Mouse (Mus musculus) forebrain, embryonic 12.5 days (tissue): ENCODE results near the gene Carm1. TPM values are rescaled to one million over a fixed set of nuclear protein-coding genes. Genes with fewer than 3 reads are reported as not detected.

Experiments
- ATAC-seq: fragments of 200-750 bp; cut with Nextera tagmentation; 2 replicates; pipeline ENCODE4 v1.8.0; 2017; ENCODE audit warnings: moderate TSS enrichment; ENCODE audit not compliant: low FRiP score
- H3K27ac ChIP-seq: fragments of 300-500 bp; sonication (generic); 2 replicates; pipeline ENCODE4 v1.5.1; 2016; ENCODE audit warnings: mild to moderate bottlenecking
- H3K27me3 ChIP-seq: fragments of 300-500 bp; sonication (generic); 2 replicates; pipeline ENCODE4 v1.6.1; 2016; ENCODE audit warnings: mild to moderate bottlenecking
- H3K36me3 ChIP-seq: fragments of 300-500 bp; sonication (generic); replicated peaks from 2 replicates; pipeline ENCODE4 v1.6.1; 2016; ENCODE audit warnings: mild to moderate bottlenecking
- H3K4me1 ChIP-seq: fragments of 300-500 bp; sonication (generic); 2 replicates; pipeline ENCODE4 v1.6.1; 2016
- H3K4me2 ChIP-seq: fragments of 300-500 bp; sonication (generic); 2 replicates; pipeline ENCODE4 v1.6.1; 2016; ENCODE audit warnings: mild to moderate bottlenecking, moderate library complexity
- H3K4me3 ChIP-seq: fragments of 300-500 bp; sonication (generic); replicated peaks from 2 replicates; pipeline ENCODE4 v1.5.1; 2016; ENCODE audit warnings: mild to moderate bottlenecking
- H3K9ac ChIP-seq: fragments of 300-500 bp; sonication (generic); 2 replicates; pipeline ENCODE4 v1.6.1; 2016; ENCODE audit warnings: mild to moderate bottlenecking
- H3K9me3 ChIP-seq: fragments of 300-500 bp; sonication (generic); 2 replicates; pipeline ENCODE4 v1.6.1; 2016
- WGBS: fragments of 180-500 bp; shearing (Covaris S2); methylation state at CpG from one replicate; pipeline ENCODE4 v1.1.7; 2016; 5-methylcytosine and 5-hydroxymethylcytosine counted together
- polyA plus RNA-seq: library from polyadenylated mRNA; unstranded; fragments of >200 nt; fragmentation: Nextera tagmentation; extraction: Ambion mirVana; gene quantifications from 2 replicates; pipeline ENCODE4 v1.2.1, GENCODE M21; 2016

Carm1 gene
- polyA plus RNA-seq, 1 experiment from 2014 or later: 62.5 TPM

DNA sequence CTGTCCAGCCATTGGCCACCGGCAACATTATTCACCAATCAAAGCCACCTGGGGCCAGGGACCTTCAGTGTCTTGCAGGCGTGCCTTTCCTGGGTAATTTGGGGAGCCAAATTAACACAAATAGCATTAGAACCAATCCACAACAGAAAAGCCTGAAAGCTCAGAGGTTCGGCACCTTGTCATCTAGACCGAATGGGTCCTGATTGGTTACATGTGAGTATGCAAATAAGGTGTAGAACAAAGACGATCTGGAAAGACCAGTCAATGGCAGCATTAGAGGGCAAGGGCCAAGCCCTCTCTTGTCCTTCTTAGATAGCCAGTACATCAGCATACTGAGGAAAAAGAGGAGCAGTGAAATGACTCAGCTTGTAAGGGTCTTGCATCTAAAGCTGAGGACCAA, 59.2 kb downstream of the Carm1 start:
- peaks cover 2% of the 10 kb centered on the region; the same call in 1 of the 2 replicates for H3K4me1 ChIP-seq
- no peaks in the 10 kb centered on the region for H3K36me3 ChIP-seq
- H3K9ac ChIP-seq: no peak overlapping the region
- no peaks in the 10 kb centered on the region for H3K27me3 ChIP-seq
- H3K27ac ChIP-seq: no peak overlapping the region
- no peaks in the 10 kb centered on the region for H3K9me3 ChIP-seq
- no peak for ATAC-seq
- no peak overlapping the region for H3K4me3 ChIP-seq
- no peak overlapping the region for H3K4me2 ChIP-seq
- WGBS: 66% methylated on average over 5 of the region's 5 CpGs

DNA sequence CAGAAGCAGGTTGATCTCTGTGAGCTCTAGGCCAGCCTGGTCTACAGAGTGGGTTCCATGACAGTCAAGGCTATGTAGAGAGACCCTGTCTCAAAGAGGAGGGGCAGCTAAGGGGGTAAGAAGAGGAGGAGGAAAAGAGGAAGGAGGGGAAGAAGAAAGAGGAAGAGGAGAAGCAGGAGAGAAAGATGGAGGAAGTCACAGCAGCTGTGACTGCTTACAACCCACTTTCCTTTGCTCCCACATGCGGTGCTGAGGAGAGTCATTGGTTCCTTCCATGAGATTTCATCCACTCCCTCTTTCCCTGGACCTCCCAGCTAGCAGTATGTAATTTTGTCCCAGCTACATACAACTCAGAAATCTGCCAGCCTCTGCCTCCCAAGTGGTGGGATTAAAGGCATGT, 60.0 kb downstream of the Carm1 start:
- WGBS: 100% methylated on average over 1 of the region's 1 CpGs
- Histone ChIP-seq H3K27me3 (no peaks in the 10 kb centered on the region), H3K4me2 (no peak overlapping the region), H3K27ac (no peak overlapping the region), H3K4me1 (peaks cover 2% of the 10 kb centered on the region; the same call in 1 of the 2 replicates), H3K9ac (no peak overlapping the region), H3K36me3 (no peaks in the 10 kb centered on the region), H3K9me3 (no peaks in the 10 kb centered on the region), H3K4me3 (no peak overlapping the region)
- no peak for ATAC-seq

DNA sequence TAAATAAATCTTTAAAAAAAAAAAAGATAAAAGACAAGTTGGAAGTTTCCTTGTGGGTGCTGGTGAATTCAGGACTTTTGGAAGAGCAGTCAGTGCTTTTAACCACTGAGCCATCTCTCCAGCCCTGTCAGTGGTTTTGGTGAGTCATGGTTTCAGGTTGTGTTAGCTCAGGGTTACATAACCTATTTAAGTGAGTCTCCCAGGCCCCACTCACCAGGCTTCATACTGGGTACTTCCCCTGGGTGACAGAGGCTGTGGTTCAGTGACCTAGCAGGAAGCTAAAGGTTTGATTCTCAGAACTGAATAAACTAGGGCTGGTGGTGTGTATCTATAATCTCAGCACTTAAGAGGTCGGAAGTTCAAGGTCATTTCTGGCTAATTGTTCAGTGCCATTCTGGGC, 63.2 kb downstream of the Carm1 start:
- Histone ChIP-seq H3K9me3 (no peaks in the 10 kb centered on the region), H3K27ac (no peak overlapping the region), H3K4me1 (peaks cover 4% of the 10 kb centered on the region; the same call in 1 of the 2 replicates), H3K27me3 (no peaks in the 10 kb centered on the region), H3K4me2 (no peak overlapping the region), H3K4me3 (no peak overlapping the region), H3K9ac (no peak overlapping the region), H3K36me3 (no peaks in the 10 kb centered on the region)
- ATAC-seq: no peak
- WGBS: 84% methylated on average over 1 of the region's 1 CpGs

DNA sequence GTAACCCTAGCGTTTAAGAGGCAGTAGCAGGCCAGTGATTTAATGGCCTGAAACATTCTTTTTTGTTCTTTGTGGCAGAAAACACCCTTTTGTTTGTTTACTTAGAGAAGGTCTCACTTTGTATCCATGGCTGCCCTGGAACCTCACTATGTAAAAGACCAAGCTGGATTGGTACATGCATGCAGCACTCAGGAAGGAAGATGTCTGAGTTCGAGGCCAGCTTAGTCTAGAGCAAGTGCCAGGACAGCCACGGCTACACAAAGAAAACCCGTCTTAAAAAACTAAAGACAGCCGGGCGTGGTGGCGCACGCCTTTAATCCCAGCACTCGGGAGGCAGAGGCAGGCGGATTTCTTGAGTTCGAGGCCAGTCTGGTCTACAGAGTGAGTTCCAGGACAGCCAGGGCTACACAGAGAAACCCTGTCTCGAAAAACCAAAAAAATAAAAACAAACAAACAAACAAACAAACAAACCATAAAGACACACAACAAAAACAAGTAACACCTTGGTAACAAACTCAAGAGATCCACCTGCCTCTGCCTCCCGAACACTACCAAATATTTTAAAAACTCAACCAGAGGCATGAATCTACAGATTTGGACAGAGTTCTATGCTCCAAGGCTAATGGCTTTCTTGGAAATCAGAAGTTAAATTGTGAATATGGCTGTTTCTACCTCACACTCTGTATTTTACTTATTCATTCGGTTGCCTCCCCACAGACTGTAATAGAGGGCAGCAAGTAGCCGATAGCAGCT, 68.3 kb downstream of the Carm1 start:
- H3K36me3 ChIP-seq: peaks cover 7% of the 10 kb centered on the region
- H3K4me2 ChIP-seq: peak overlapping the region; percentile 59
- H3K27me3 ChIP-seq: no peaks in the 10 kb centered on the region
- no peaks in the 10 kb centered on the region for H3K9me3 ChIP-seq
- peak overlapping the region; percentile 98 for H3K27ac ChIP-seq
- ATAC-seq: no peak; the same call in 1 of the 2 replicates
- WGBS: 81% methylated on average over 15 of the region's 15 CpGs
- peaks cover 30% of the 10 kb centered on the region for H3K4me1 ChIP-seq
- H3K4me3 ChIP-seq: peak overlapping the region; percentile 73
- peak overlapping the region; percentile 78 for H3K9ac ChIP-seq

DNA sequence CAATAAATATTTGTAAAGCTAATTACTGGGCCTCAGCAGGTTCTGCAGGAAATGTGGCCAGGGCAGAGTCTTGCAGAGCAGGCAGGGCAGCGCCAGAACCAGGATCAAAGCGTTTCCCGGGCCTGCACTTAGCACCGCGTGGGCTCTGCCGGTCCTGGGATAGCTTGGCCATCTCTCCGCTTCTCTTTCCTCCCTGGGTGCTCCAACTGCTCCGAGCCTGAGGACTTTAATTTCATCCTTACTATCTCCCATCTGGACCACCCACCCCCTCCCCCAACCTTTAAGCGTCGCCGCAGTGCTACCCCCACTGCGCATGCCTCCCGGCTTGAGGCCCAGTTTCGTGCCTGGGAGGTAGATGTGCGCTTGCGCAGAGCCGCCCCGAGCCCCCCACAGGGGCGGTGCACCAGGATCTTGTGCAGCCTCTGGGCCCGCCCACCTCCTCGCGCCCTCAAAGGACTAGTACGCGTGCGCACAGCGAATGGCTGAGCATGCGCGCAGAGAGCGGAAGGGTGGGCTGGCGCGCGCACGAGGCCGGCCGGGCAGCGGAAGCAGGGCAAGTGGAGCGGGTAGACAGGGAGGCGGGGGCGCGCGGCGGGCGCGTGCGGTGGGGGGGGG, 69.0 kb downstream of the Carm1 start, which contains the start of gene Smarca4:
Gene Smarca4, plus strand, starts transcription at position 553 of the 615 bp plus-strand sequence.
- Histone ChIP-seq H3K9me3 (no peaks in the 10 kb centered on the region), H3K27me3 (no peaks in the 10 kb centered on the region), H3K27ac (peak within 1 kb of the TSS; percentile 98), H3K4me3 (peak within 1 kb of the TSS; percentile 73), H3K4me2 (peak within 1 kb of the TSS; percentile 59), H3K9ac (peak within 1 kb of the TSS; percentile 88), H3K36me3 (peaks cover 7% of the 10 kb centered on the region), H3K4me1 (peaks cover 30% of the 10 kb centered on the region)
- WGBS: under 1% methylated on average over 44 of the region's 45 CpGs
- peak; percentile 95 for ATAC-seq

DNA sequence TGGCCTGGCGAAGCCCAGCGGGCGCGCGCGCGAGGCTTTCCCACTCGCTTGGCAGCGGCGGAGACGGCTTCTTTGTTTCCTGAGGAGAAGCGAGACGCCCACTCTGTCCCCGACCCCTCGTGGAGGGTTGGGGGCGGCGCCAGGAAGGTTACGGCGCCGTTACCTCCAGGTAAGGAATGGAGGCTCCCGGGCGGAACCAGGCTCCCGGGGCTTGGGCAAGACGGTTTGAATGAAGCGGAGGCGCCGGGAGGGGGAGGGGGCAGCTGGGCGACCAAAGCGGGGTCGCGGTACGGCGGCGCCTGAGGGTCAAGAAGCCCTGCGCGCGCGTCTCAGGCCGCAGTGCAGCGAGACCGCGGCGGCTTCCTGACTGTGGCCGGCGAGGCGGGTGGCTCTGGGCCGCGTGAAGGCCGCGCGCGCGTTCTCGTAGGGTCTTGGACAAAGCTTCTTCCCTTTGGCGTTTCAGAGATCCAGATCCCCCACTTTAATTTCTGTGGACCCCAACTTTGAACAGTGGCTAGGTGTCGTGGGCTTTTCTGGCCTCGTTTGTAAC, 69.6 kb downstream of the Carm1 start:
- Histone ChIP-seq H3K9me3 (no peaks in the 10 kb centered on the region), H3K27me3 (no peaks in the 10 kb centered on the region), H3K4me2 (peak overlapping the region; percentile 59), H3K9ac (peak overlapping the region; percentile 88), H3K27ac (peak overlapping the region; percentile 98), H3K4me3 (peak overlapping the region; percentile 73), H3K4me1 (peaks cover 30% of the 10 kb centered on the region), H3K36me3 (peaks cover 7% of the 10 kb centered on the region)
- ATAC-seq: peak; percentile 85
- under 1% methylated on average over 55 of the region's 57 CpGs for WGBS

DNA sequence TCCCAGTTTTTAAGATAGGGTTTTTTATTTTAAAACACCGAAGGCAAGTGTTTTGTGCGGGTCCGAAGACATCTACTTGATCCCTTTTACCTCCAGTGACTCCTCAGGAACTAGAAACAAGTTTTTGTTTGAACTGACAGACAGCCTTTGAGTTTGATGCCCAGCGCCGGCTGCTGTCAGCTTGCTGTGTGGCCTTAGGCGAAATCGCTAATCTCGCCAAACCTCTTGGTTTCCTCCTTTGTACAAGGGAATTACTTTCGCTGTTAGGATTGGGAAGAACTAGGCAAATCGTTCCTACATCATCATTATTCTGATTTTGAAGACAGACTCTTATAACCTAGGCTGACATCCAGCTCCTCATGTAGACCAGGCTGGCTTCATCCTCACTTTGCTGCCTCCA, 70.4 kb downstream of the Carm1 start:
- Histone ChIP-seq H3K27ac (peak overlapping the region; percentile 98), H3K27me3 (no peaks in the 10 kb centered on the region), H3K36me3 (peaks cover 7% of the 10 kb centered on the region), H3K4me1 (peaks cover 30% of the 10 kb centered on the region), H3K4me3 (peak overlapping the region; percentile 73), H3K9me3 (no peaks in the 10 kb centered on the region), H3K9ac (peak overlapping the region; percentile 88), H3K4me2 (peak overlapping the region; percentile 59)
- ATAC-seq: no peak
- WGBS: 5% methylated on average over 10 of the region's 10 CpGs

DNA sequence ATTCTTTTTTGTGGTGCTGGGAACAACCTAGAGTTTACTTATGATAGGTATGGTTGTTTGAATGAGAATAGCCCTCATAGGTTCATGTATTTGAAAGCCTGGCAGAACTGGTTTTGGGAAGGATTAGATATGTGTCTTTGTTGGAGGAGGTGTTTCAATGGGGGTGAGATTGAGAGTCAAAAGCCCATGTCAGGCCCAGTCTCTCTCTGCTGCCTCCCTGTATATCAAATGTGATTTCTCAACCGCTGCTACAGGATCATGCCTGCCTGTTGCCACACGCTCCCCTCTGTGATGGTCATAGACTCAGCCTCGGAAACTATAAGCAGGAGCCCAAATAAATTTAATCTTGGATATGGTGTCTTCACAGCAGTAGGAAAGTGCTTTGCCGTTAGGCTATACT, 73.5 kb downstream of the Carm1 start:
- WGBS: 91% methylated on average over 4 of the region's 4 CpGs
- Histone ChIP-seq H3K27me3 (no peaks in the 10 kb centered on the region), H3K9me3 (no peaks in the 10 kb centered on the region), H3K4me1 (peaks cover 29% of the 10 kb centered on the region), H3K4me2 (no peak overlapping the region), H3K27ac (no peak overlapping the region), H3K4me3 (no peak overlapping the region), H3K36me3 (peaks cover 7% of the 10 kb centered on the region), H3K9ac (no peak overlapping the region)
- ATAC-seq: no peak

DNA sequence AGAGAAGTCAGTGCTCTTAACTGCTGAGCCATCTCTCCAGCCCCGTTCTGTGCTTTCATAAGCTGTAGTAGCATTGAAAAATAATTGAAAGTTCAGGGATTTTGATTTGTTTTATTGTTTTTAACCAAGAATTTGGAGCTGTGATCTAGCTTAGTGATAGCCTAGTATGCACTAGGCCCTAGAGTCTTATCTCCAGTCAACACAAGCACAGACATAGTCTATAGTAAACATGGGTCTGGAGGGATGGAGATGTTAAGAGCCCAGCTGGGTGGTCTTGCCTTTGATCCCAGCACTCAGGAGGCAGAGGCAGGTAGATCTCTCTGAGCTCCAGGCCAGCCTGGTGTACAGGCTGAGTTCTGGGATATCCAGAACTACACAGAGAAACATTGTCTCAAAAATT, 76.0 kb downstream of the Carm1 start:
- H3K4me1 ChIP-seq: peaks cover 22% of the 10 kb centered on the region
- 97% methylated on average over 1 of the region's 1 CpGs for WGBS
- no peak overlapping the region for H3K4me3 ChIP-seq
- no peaks in the 10 kb centered on the region for H3K9me3 ChIP-seq
- H3K4me2 ChIP-seq: no peak overlapping the region
- no peak overlapping the region for H3K9ac ChIP-seq
- H3K27me3 ChIP-seq: no peaks in the 10 kb centered on the region
- H3K27ac ChIP-seq: no peak overlapping the region
- peaks cover 7% of the 10 kb centered on the region for H3K36me3 ChIP-seq
- ATAC-seq: no peak

DNA sequence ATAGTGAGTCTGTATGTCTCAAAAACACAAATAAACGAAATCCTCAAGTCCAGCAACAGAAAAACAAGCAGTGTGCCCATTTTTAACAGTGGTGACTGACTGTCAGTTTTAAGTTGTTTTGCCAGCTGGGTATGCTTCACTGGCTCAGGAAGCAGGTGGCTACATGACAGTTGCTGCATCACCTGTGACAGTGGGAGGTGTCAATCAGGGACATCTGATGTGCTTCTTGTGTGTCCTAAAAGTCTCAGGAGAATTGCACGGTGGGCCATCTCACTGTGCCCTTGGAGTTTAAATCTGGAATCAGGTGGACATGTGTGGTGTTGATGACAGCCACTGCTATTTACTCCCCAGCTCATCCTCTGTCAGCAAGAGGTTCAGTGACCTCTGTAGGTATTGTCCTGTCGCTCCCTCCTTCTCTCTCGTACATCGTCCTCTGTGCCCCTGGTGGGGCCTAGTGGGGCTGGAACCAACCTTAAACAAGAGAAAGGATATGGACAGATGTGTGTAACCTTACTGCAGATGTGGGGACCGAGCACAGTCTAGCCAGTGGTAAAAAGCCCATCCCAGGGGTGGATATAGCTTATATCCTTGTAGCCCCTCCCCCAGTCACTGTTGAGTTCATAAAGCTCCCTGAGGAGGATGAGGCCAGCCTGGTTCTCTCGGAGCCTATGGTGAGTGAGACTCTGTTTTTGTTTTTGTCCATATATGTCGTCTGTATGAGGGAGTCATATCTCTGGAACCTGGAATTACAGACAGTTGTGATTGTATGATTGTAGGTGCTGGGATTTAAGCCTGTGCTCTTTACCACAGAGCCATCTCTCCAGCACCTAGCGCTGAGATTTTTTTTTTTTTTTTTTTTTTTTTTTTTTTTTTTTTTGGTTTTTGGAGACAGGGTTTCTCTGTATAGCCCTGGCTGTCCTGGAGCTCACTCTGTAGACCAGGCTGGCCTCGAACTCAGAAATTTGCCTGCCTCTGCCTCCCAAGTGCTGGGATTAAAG, 78.9 kb downstream of the Carm1 start:
- Histone ChIP-seq H3K27ac (no peak overlapping the region), H3K9me3 (no peaks in the 10 kb centered on the region), H3K4me2 (no peak overlapping the region), H3K9ac (no peak overlapping the region), H3K4me1 (peaks cover 6% of the 10 kb centered on the region; the same call in 1 of the 2 replicates), H3K36me3 (no peaks in the 10 kb centered on the region), H3K4me3 (no peak overlapping the region), H3K27me3 (no peaks in the 10 kb centered on the region)
- WGBS: 93% methylated on average over 10 of the region's 10 CpGs
- ATAC-seq: no peak

DNA sequence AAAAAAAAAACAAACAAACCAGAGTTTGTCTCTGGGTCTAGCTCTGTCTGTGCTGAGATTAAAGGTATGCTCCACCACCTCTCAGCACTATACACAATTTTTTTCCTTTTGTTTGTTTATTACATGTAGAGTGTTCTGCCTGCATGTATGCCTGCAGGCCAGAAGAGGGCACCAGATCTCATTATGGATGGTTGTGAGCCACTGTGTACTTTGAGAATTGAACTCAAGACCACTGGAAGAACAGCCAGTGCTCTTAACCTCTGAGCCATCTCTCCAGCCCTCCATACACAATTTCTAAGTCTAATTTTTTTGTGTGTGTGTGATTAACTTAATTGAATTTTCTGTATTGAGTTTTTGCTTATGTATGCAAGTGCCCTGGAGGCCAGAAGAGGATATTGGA, 79.9 kb downstream of the Carm1 start:
- Histone ChIP-seq H3K4me1 (peaks cover 6% of the 10 kb centered on the region; the same call in 1 of the 2 replicates), H3K9ac (no peak overlapping the region), H3K27ac (no peak overlapping the region), H3K9me3 (no peaks in the 10 kb centered on the region), H3K36me3 (no peaks in the 10 kb centered on the region; the same call in 1 of the 2 replicates), H3K27me3 (no peaks in the 10 kb centered on the region), H3K4me2 (no peak overlapping the region), H3K4me3 (no peak overlapping the region)
- ATAC-seq: no peak
